Mouse (Mus musculus): ENCODE data around the gene St5. TPM values are rescaled to one million over a fixed set of nuclear protein-coding genes. Genes with fewer than 3 reads are reported as not detected.

The St5 gene
- polyA plus RNA-seq, 1 experiment from 2014 or later = 45.7 TPM

GRCm38 (mm10) chr7:109666664-109667063 lies 36.7 kb downstream of the St5 start:
- H3K27ac ChIP-seq (replicated peaks; ENCODE audit: low read depth, low read length) = no peak overlapping the region
- H3K4me3 ChIP-seq (ENCODE audit: low read depth, low read length) = no peak overlapping the region
- no peak overlapping the region for H3K4me2 ChIP-seq (ENCODE audit: low read depth, low read length)
- H3K4me1 ChIP-seq (ENCODE audit: control insufficient read depth, insufficient read depth, low read length) = peaks cover 23% of the 10 kb centered on the region
- no peaks in the 10 kb centered on the region for H3K9me3 ChIP-seq (ENCODE audit: control insufficient read depth, low read length)
- no peak overlapping the region for H3K9ac ChIP-seq (ENCODE audit: low read depth, low read length)
- no peak for DNase-seq (ENCODE audit: low spot score)
- H3K36me3 ChIP-seq (ENCODE audit: control insufficient read depth, insufficient read depth, low read length) = no peaks in the 10 kb centered on the region
- no peaks in the 10 kb centered on the region for H3K27me3 ChIP-seq (replicated peaks; ENCODE audit: control insufficient read depth, insufficient read depth, low read length)
- no peak for ATAC-seq (ENCODE audit: low read depth)
- WGBS = 77% methylated on average over 5 of the region's 5 CpGs

- Histone ChIP-seq H3K9me3 (ENCODE audit: control insufficient read depth, low read length) (no peaks in the 10 kb centered on the region), H3K36me3 (ENCODE audit: control insufficient read depth, insufficient read depth, low read length) (no peaks in the 10 kb centered on the region), H3K9ac (ENCODE audit: low read depth, low read length) (no peak overlapping the region), H3K27me3 (replicated peaks; ENCODE audit: control insufficient read depth, insufficient read depth, low read length) (no peaks in the 10 kb centered on the region), H3K4me1 (ENCODE audit: control insufficient read depth, insufficient read depth, low read length) (no peaks in the 10 kb centered on the region), H3K4me3 (ENCODE audit: low read depth, low read length) (no peak overlapping the region), H3K4me2 (ENCODE audit: low read depth, low read length) (no peak overlapping the region), H3K27ac (replicated peaks; ENCODE audit: low read depth, low read length) (no peak overlapping the region)
- 61% methylated on average over 4 of the region's 4 CpGs for WGBS
- no peak for DNase-seq (ENCODE audit: low spot score)
- ATAC-seq (ENCODE audit: low read depth) = no peak
Measured at GRCm38 (mm10) chr7:109662626-109663025, 40.8 kb downstream of the St5 start.

- DNase-seq (ENCODE audit: low spot score) (no peak), ATAC-seq (ENCODE audit: low read depth) (no peak)
- Histone ChIP-seq H3K4me2 (ENCODE audit: low read depth, low read length) (no peak overlapping the region), H3K27me3 (replicated peaks; ENCODE audit: control insufficient read depth, insufficient read depth, low read length) (no peaks in the 10 kb centered on the region), H3K36me3 (ENCODE audit: control insufficient read depth, insufficient read depth, low read length) (no peaks in the 10 kb centered on the region), H3K4me1 (ENCODE audit: control insufficient read depth, insufficient read depth, low read length) (no peaks in the 10 kb centered on the region), H3K9ac (ENCODE audit: low read depth, low read length) (no peak overlapping the region), H3K4me3 (ENCODE audit: low read depth, low read length) (no peak overlapping the region), H3K9me3 (ENCODE audit: control insufficient read depth, low read length) (no peaks in the 10 kb centered on the region), H3K27ac (replicated peaks; ENCODE audit: low read depth, low read length) (no peak overlapping the region)
- 87% methylated on average over 2 of the region's 2 CpGs for WGBS
Measured at GRCm38 (mm10) chr7:109659278-109659677, 44.1 kb downstream of the St5 start.

- Histone ChIP-seq H3K9ac (ENCODE audit: low read depth, low read length) (no peak overlapping the region), H3K4me2 (ENCODE audit: low read depth, low read length) (no peak overlapping the region), H3K4me1 (ENCODE audit: control insufficient read depth, insufficient read depth, low read length) (no peaks in the 10 kb centered on the region), H3K27ac (replicated peaks; ENCODE audit: low read depth, low read length) (no peak overlapping the region), H3K9me3 (ENCODE audit: control insufficient read depth, low read length) (no peaks in the 10 kb centered on the region), H3K36me3 (ENCODE audit: control insufficient read depth, insufficient read depth, low read length) (no peaks in the 10 kb centered on the region), H3K27me3 (replicated peaks; ENCODE audit: control insufficient read depth, insufficient read depth, low read length) (no peaks in the 10 kb centered on the region), H3K4me3 (ENCODE audit: low read depth, low read length) (no peak overlapping the region)
- DNase-seq (ENCODE audit: low spot score) = no peak
- 40% methylated on average over 6 of the region's 6 CpGs for WGBS
- no peak for ATAC-seq (ENCODE audit: low read depth)
Measured at GRCm38 (mm10) chr7:109657884-109658283, 45.5 kb downstream of the St5 start.

- DNase-seq (ENCODE audit: low spot score) = no peak
- ATAC-seq (ENCODE audit: low read depth) = no peak
- no peaks in the 10 kb centered on the region for H3K9me3 ChIP-seq (ENCODE audit: control insufficient read depth, low read length)
- H3K4me1 ChIP-seq (ENCODE audit: control insufficient read depth, insufficient read depth, low read length) = no peaks in the 10 kb centered on the region
- H3K27ac ChIP-seq (replicated peaks; ENCODE audit: low read depth, low read length) = no peak overlapping the region
- H3K4me3 ChIP-seq (ENCODE audit: low read depth, low read length) = no peak overlapping the region
- H3K36me3 ChIP-seq (ENCODE audit: control insufficient read depth, insufficient read depth, low read length) = no peaks in the 10 kb centered on the region
- 82% methylated on average over 5 of the region's 5 CpGs for WGBS
- no peaks in the 10 kb centered on the region for H3K27me3 ChIP-seq (replicated peaks; ENCODE audit: control insufficient read depth, insufficient read depth, low read length)
- no peak overlapping the region for H3K9ac ChIP-seq (ENCODE audit: low read depth, low read length)
- H3K4me2 ChIP-seq (ENCODE audit: low read depth, low read length) = no peak overlapping the region
Measured at GRCm38 (mm10) chr7:109654871-109655270, 48.5 kb downstream of the St5 start.

GRCm38 (mm10) chr7:109648812-109649594 lies 54.4 kb downstream of the St5 start:
- H3K36me3 ChIP-seq (ENCODE audit: control insufficient read depth, insufficient read depth, low read length) = no peaks in the 10 kb centered on the region
- no peaks in the 10 kb centered on the region for H3K27me3 ChIP-seq (replicated peaks; ENCODE audit: control insufficient read depth, insufficient read depth, low read length)
- ATAC-seq (ENCODE audit: low read depth) (no peak), DNase-seq (ENCODE audit: low spot score) (no peak)
- H3K27ac ChIP-seq (replicated peaks; ENCODE audit: low read depth, low read length) = no peak overlapping the region
- H3K9ac ChIP-seq (ENCODE audit: low read depth, low read length) = no peak overlapping the region
- no peaks in the 10 kb centered on the region for H3K4me1 ChIP-seq (ENCODE audit: control insufficient read depth, insufficient read depth, low read length)
- no peak overlapping the region for H3K4me3 ChIP-seq (ENCODE audit: low read depth, low read length)
- H3K4me2 ChIP-seq (ENCODE audit: low read depth, low read length) = no peak overlapping the region
- H3K9me3 ChIP-seq (ENCODE audit: control insufficient read depth, low read length) = no peaks in the 10 kb centered on the region
- WGBS = 76% methylated on average over 10 of the region's 10 CpGs

- no peaks in the 10 kb centered on the region for H3K36me3 ChIP-seq (ENCODE audit: control insufficient read depth, insufficient read depth, low read length)
- H3K9ac ChIP-seq (ENCODE audit: low read depth, low read length) = no peak overlapping the region
- ATAC-seq (ENCODE audit: low read depth) (no peak), DNase-seq (ENCODE audit: low spot score) (no peak)
- H3K4me3 ChIP-seq (ENCODE audit: low read depth, low read length) = no peak overlapping the region
- peaks cover 14% of the 10 kb centered on the region for H3K4me1 ChIP-seq (ENCODE audit: control insufficient read depth, insufficient read depth, low read length)
- no peaks in the 10 kb centered on the region for H3K9me3 ChIP-seq (ENCODE audit: control insufficient read depth, low read length)
- H3K4me2 ChIP-seq (ENCODE audit: low read depth, low read length) = no peak overlapping the region
- 38% methylated on average over 3 of the region's 3 CpGs for WGBS
- no peaks in the 10 kb centered on the region for H3K27me3 ChIP-seq (replicated peaks; ENCODE audit: control insufficient read depth, insufficient read depth, low read length)
- H3K27ac ChIP-seq (replicated peaks; ENCODE audit: low read depth, low read length) = no peak overlapping the region
Measured at GRCm38 (mm10) chr7:109646574-109646973, 56.8 kb downstream of the St5 start.

GRCm38 (mm10) chr7:109643305-109643994 lies 60.0 kb downstream of the St5 start:
- H3K36me3 ChIP-seq (ENCODE audit: control insufficient read depth, insufficient read depth, low read length) = no peaks in the 10 kb centered on the region
- 96% methylated on average over 18 of the region's 18 CpGs for WGBS
- no peak overlapping the region for H3K4me2 ChIP-seq (ENCODE audit: low read depth, low read length)
- H3K4me3 ChIP-seq (ENCODE audit: low read depth, low read length) = no peak overlapping the region
- H3K9me3 ChIP-seq (ENCODE audit: control insufficient read depth, low read length) = no peaks in the 10 kb centered on the region
- no peaks in the 10 kb centered on the region for H3K27me3 ChIP-seq (replicated peaks; ENCODE audit: control insufficient read depth, insufficient read depth, low read length)
- DNase-seq (ENCODE audit: low spot score) (no peak), ATAC-seq (ENCODE audit: low read depth) (no peak)
- H3K9ac ChIP-seq (ENCODE audit: low read depth, low read length) = no peak overlapping the region
- H3K27ac ChIP-seq (replicated peaks; ENCODE audit: low read depth, low read length) = no peak overlapping the region
- peaks cover 23% of the 10 kb centered on the region for H3K4me1 ChIP-seq (ENCODE audit: control insufficient read depth, insufficient read depth, low read length)

- H3K4me3 ChIP-seq (ENCODE audit: low read depth, low read length) = no peak overlapping the region
- no peak overlapping the region for H3K4me2 ChIP-seq (ENCODE audit: low read depth, low read length)
- ATAC-seq (ENCODE audit: low read depth) (no peak), DNase-seq (ENCODE audit: low spot score) (no peak)
- no peaks in the 10 kb centered on the region for H3K27me3 ChIP-seq (replicated peaks; ENCODE audit: control insufficient read depth, insufficient read depth, low read length)
- no peaks in the 10 kb centered on the region for H3K36me3 ChIP-seq (ENCODE audit: control insufficient read depth, insufficient read depth, low read length)
- peaks cover 33% of the 10 kb centered on the region for H3K4me1 ChIP-seq (ENCODE audit: control insufficient read depth, insufficient read depth, low read length)
- H3K9ac ChIP-seq (ENCODE audit: low read depth, low read length) = no peak overlapping the region
- 20% methylated on average over 1 of the region's 1 CpGs for whole genome bisulfite sequencing
- no peak overlapping the region; the same call in 1 of the 2 replicates for H3K27ac ChIP-seq (replicated peaks; ENCODE audit: low read depth, low read length)
- H3K9me3 ChIP-seq (ENCODE audit: control insufficient read depth, low read length) = no peaks in the 10 kb centered on the region
Measured at GRCm38 (mm10) chr7:109641963-109642362, 61.4 kb downstream of the St5 start.

All from embryonic facial prominence, embryonic 14.5 days (tissue).